Mouse (Mus musculus) ovary, adult 18-20 months (tissue): ENCODE measurements around the gene Gp6.
A peak's percentile ranks its signal among the peaks of the same experiment; 100 is the strongest.
"Not testable (repeated sequence)": the region's sequence is repeated elsewhere in the genome, so short reads cannot be mapped to it uniquely, and the experiment has no call there.

Experiments
- DNase-seq: peaks from one replicate; pipeline ENCODE4 v3.0.0; 2022; ENCODE audit warnings: low spot score, mixed read lengths

Gene Gp6

DNA sequence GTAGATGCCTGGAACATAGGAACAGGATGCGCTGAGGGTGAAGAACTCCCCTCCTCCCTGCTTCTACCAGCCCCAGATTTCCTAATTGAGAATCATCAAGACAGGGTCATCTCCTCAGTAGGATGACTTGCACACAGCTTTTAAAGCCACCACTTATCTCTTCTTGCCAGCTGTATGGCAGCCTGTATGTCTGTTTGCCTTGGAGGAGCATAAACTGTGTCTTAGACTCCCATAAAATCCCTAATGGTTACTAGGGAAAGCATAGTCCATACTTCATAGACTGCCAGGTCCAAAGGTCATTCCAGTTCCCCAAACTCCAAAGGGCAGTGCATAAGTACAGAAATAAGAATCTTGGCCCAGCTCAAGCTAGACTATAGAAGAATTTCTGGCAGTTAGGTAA lies at the start of gene Gp6:
Gene Gp6, minus strand, starts transcription at position 15 of the 400 bp plus-strand sequence.
- DNase-seq: no peak

- no peak for DNase-seq
Observed at GRCm38 (mm10) chr7:4447138-4447537, 49.6 kb upstream of the Gp6 start.

GRCm38 (mm10) chr7:4445216-4445791 lies 47.8 kb upstream of the Gp6 start, which contains the start of gene Rdh13:
Gene Rdh13 (minus strand): TSS chr7:4445649.
- peak; percentile 74 for DNase-seq

- no peak for DNase-seq
Observed at GRCm38 (mm10) chr7:4440549-4440948, 43.0 kb upstream of the Gp6 start.

DNA sequence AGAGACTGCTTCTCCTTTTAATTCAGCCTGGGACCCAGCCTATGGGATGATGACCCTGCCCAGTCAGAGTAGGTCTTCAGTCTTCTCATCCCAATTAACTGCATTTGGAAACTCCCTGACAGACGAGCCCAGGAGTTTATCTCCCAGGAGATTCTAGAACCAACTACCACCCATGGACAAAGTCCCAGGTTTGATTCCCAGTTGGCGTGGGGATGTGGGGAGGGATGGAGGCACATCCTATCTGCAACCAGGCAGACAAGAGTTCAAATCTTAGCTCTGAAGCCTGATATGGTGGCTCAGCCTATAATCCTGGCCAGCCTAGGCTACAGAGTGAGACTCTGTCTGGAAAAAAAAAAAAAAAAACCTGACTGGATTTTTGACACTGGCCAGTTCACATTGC lies 40.2 kb upstream of the Gp6 start:
- DNase-seq: no peak

GRCm38 (mm10) chr7:4432026-4432425 lies 34.5 kb upstream of the Gp6 start:
- no peak for DNase-seq

- DNase-seq: no peak
Observed at GRCm38 (mm10) chr7:4431548-4431947, 34.0 kb upstream of the Gp6 start.

DNA sequence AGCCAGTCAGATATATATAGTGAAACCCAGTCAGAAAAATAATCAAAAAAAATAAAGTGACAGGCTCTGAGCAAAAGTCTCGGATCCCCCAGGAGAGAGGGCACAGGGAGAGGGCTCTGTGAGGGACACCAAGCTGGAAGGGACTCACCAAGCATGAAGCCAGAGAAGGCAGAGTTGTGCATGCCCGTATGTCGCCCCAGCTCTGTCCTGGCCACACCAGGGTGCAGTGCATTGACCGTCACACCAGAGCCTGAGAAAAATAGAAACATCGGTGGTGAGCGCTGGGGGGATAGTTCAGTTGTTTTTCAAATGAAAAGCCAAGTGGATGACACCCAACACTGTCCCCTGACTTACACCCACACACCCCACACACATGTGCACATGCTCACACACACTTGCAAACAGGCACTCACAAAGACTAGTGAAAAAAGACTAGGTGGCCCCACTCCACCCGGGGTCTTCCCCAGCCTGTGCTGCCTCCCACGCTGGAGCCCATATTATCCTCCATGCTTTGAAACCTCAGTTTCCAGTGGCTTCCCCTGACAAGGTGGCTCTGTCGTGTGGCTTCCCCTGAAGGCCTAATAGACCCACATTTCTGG lies 32.8 kb upstream of the Gp6 start:
- no peak for DNase-seq

GRCm38 (mm10) chr7:4427161-4427912 lies 29.8 kb upstream of the Gp6 start:
- DNase-seq: peak; percentile 67

DNA sequence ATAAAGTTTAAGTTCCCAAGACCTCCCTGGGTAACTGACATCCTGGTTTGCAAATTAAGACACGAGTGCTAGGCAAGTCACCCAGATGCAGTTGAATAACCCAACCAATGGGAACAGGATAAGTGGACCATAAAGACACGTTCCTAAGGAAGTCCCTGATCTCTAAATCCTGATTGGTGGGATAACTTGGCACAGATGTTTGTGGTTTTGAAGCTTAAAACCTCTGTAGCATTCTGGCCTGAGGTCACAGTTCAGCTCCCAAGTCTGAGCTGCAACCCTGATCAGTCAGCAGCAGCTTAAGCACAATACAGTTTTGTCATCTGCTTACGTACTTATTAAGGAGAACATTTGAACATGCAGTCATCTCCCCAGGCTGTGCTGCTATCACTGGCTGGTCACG lies 22.7 kb upstream of the Gp6 start:
- DNase-seq: no peak

GRCm38 (mm10) chr7:4419681-4420080 lies 22.1 kb upstream of the Gp6 start:
- no peak for DNase-seq

DNA sequence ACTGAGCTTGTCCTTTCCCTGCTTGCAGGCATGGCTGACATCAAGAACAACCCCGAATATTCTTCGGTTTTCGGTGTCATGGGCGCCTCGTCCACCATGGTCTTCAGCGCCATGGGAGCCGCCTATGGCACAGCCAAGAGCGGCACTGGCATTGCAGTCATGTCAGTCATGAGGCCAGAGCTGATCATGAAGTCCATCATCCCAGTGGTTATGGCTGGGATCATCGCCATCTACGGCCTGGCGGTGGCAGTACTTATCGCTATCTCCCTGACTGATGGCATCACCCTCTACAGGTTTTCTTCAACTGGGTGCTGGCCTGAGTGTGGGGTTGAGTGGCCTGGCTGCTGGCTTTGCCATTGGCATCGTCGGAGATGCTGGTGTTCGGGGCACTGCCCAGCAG lies 14.9 kb upstream of the Gp6 start:
- not testable (repeated sequence) for DNase-seq

DNA sequence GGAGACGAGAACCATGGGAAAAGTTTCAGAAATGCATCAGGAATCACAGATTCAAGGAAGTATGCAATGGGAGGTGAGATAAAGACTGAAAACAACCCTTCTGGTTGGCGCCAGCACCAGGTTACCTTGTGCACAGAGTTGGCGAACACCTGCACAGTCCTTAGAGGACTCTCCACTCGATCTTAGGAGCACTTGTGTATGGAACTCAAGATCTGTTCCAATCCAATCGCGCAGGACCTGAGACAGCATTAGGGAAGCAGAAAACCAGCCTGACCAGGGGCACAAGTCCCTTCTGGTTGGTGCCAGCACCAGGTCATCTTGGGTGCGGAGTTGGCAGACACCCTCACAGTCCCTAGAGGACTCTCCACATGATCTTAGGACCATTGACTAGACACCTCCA lies 24.0 kb downstream of the Gp6 start:
- no peak for DNase-seq

DNA sequence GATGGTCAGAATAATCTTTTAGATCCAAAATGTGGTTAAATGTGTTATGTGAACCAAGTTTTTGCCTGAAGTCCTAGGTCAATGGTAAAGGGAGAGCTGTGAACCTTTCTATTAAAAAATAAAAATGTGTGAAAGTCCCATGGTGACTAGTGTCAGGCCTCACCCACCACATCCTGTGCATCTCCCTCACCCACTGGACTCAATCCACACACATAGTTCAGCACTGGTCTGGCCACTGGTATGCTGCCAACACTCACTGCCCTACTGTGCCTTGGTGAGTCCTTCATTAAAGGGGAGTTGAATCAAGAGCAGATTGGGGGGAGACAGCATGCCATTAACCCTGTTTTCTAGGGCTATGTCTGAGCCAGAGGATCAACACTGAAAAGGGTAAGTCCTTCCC lies 60.0 kb downstream of the Gp6 start, which contains the start of gene Ncr1:
Gene Ncr1, plus strand, starts transcription at position 216 of the 400 bp plus-strand sequence.
- DNase-seq: no peak

GRCm38 (mm10) chr7:4323301-4323700 lies 74.2 kb downstream of the Gp6 start:
- no peak for DNase-seq
